Mouse (Mus musculus) skeletal muscle tissue, adult 2 months (tissue): ENCODE results near the gene Lrrc4c.

ENCODE experiments used
- DNase-seq: peaks from one replicate; pipeline ENCODE4 v3.0.0-alpha.2; 2012; ENCODE audit warnings: low read depth, low spot score

Lrrc4c gene

GRCm38 (mm10) chr2:96850839-96851396 lies 532.9 kb downstream of the Lrrc4c start:
- DNase-seq: no peak

- DNase-seq: no peak
Measured at GRCm38 (mm10) chr2:96853797-96854196, 535.8 kb downstream of the Lrrc4c start.

GRCm38 (mm10) chr2:96876062-96876461 lies 558.1 kb downstream of the Lrrc4c start:
- no peak for DNase-seq

GRCm38 (mm10) chr2:96949531-96949930 lies 631.6 kb downstream of the Lrrc4c start:
- no peak for DNase-seq

- no peak for DNase-seq
Measured at GRCm38 (mm10) chr2:96999521-96999920, 681.6 kb downstream of the Lrrc4c start.

- no peak for DNase-seq
Measured at GRCm38 (mm10) chr2:97018319-97018718, 700.4 kb downstream of the Lrrc4c start.

GRCm38 (mm10) chr2:97026991-97027390 lies 709.0 kb downstream of the Lrrc4c start:
- DNase-seq: no peak

GRCm38 (mm10) chr2:97027585-97027984 lies 709.6 kb downstream of the Lrrc4c start:
- no peak for DNase-seq

- DNase-seq: no peak
Measured at GRCm38 (mm10) chr2:97036401-97036800, 718.4 kb downstream of the Lrrc4c start.

GRCm38 (mm10) chr2:97037024-97037814 lies 719.2 kb downstream of the Lrrc4c start:
- DNase-seq: no peak

- DNase-seq: no peak
Measured at GRCm38 (mm10) chr2:97044016-97044415, 726.0 kb downstream of the Lrrc4c start.

- no peak for DNase-seq
Measured at GRCm38 (mm10) chr2:97045628-97046027, 727.7 kb downstream of the Lrrc4c start.

- DNase-seq: no peak
Measured at GRCm38 (mm10) chr2:97080156-97080555, 762.2 kb downstream of the Lrrc4c start.

GRCm38 (mm10) chr2:97097965-97098364 lies 780.0 kb downstream of the Lrrc4c start:
- no peak for DNase-seq

GRCm38 (mm10) chr2:97103398-97104162 lies 785.6 kb downstream of the Lrrc4c start:
- no peak for DNase-seq

- DNase-seq: no peak
Measured at GRCm38 (mm10) chr2:97124246-97124645, 806.3 kb downstream of the Lrrc4c start.

- DNase-seq: no peak
Measured at GRCm38 (mm10) chr2:97138454-97138853, 820.5 kb downstream of the Lrrc4c start.

- no peak for DNase-seq
Measured at GRCm38 (mm10) chr2:97151626-97152194, 833.7 kb downstream of the Lrrc4c start.

- DNase-seq: no peak
Measured at GRCm38 (mm10) chr2:97165745-97166144, 847.8 kb downstream of the Lrrc4c start.

GRCm38 (mm10) chr2:97178399-97178798 lies 860.4 kb downstream of the Lrrc4c start:
- DNase-seq: no peak

- no peak for DNase-seq
Measured at GRCm38 (mm10) chr2:97196968-97197606, 879.1 kb downstream of the Lrrc4c start.

GRCm38 (mm10) chr2:97232966-97233365 lies 915.0 kb downstream of the Lrrc4c start:
- DNase-seq: peak; percentile 25
